Mouse (Mus musculus): ENCODE results near the gene Gm26661. TPM values are rescaled to one million over a fixed set of nuclear protein-coding genes. Genes with fewer than 3 reads are reported as not detected.

Gene Gm26661
- polyA plus RNA-seq, 1 experiment from 2014 or later = 1.2 TPM

GRCm38 (mm10) chr14:7795961-7796360 lies 4.6 kb downstream of the Gm26661 start:
- Histone ChIP-seq H3K9me3 (replicated peaks; ENCODE audit: control insufficient read depth, low read length, poor library complexity, severe bottlenecking) (no peaks in the 10 kb centered on the region), H3K27ac (ENCODE audit: low read length) (no peak overlapping the region), H3K9ac (ENCODE audit: low read depth, low read length) (no peak overlapping the region), H3K4me1 (ENCODE audit: control insufficient read depth, insufficient read depth, low read length) (peaks cover 6% of the 10 kb centered on the region; the same call in 1 of the 2 replicates), H3K4me3 (ENCODE audit: low read depth, low read length) (no peak overlapping the region), H3K4me2 (ENCODE audit: low read length) (no peak overlapping the region), H3K27me3 (ENCODE audit: control insufficient read depth, insufficient read depth, low read depth, low read length) (no peaks in the 10 kb centered on the region), H3K36me3 (ENCODE audit: control insufficient read depth, insufficient read depth, low read length) (no peaks in the 10 kb centered on the region)
- ATAC-seq = no peak
- WGBS = 96% methylated on average over 4 of the region's 4 CpGs

- no peak overlapping the region for H3K9ac ChIP-seq (ENCODE audit: low read depth, low read length)
- no peaks in the 10 kb centered on the region for H3K36me3 ChIP-seq (ENCODE audit: control insufficient read depth, insufficient read depth, low read length)
- H3K4me2 ChIP-seq (ENCODE audit: low read length) = no peak overlapping the region
- H3K4me3 ChIP-seq (ENCODE audit: low read depth, low read length) = no peak overlapping the region
- H3K4me1 ChIP-seq (ENCODE audit: control insufficient read depth, insufficient read depth, low read length) = no peaks in the 10 kb centered on the region
- H3K9me3 ChIP-seq (replicated peaks; ENCODE audit: control insufficient read depth, low read length, poor library complexity, severe bottlenecking) = no peaks in the 10 kb centered on the region
- H3K27ac ChIP-seq (ENCODE audit: low read length) = no peak overlapping the region
- ATAC-seq = no peak
- H3K27me3 ChIP-seq (ENCODE audit: control insufficient read depth, insufficient read depth, low read depth, low read length) = no peaks in the 10 kb centered on the region
Observed at GRCm38 (mm10) chr14:7800611-7801010, 9.2 kb downstream of the Gm26661 start.

GRCm38 (mm10) chr14:7801831-7802230 lies 10.4 kb downstream of the Gm26661 start:
- 8% methylated on average over 4 of the region's 4 CpGs for WGBS
- no peak for ATAC-seq
- H3K4me2 ChIP-seq (ENCODE audit: low read length) = no peak overlapping the region
- no peaks in the 10 kb centered on the region for H3K27me3 ChIP-seq (ENCODE audit: control insufficient read depth, insufficient read depth, low read depth, low read length)
- no peak overlapping the region for H3K9ac ChIP-seq (ENCODE audit: low read depth, low read length)
- no peaks in the 10 kb centered on the region for H3K9me3 ChIP-seq (replicated peaks; ENCODE audit: control insufficient read depth, low read length, poor library complexity, severe bottlenecking)
- H3K36me3 ChIP-seq (ENCODE audit: control insufficient read depth, insufficient read depth, low read length) = no peaks in the 10 kb centered on the region
- H3K27ac ChIP-seq (ENCODE audit: low read length) = no peak overlapping the region
- H3K4me1 ChIP-seq (ENCODE audit: control insufficient read depth, insufficient read depth, low read length) = no peaks in the 10 kb centered on the region
- H3K4me3 ChIP-seq (ENCODE audit: low read depth, low read length) = no peak overlapping the region

- WGBS = 76% methylated on average over 4 of the region's 4 CpGs
- Histone ChIP-seq H3K4me3 (ENCODE audit: low read depth, low read length) (no peak overlapping the region), H3K36me3 (ENCODE audit: control insufficient read depth, insufficient read depth, low read length) (no peaks in the 10 kb centered on the region), H3K9me3 (replicated peaks; ENCODE audit: control insufficient read depth, low read length, poor library complexity, severe bottlenecking) (no peaks in the 10 kb centered on the region), H3K27me3 (ENCODE audit: control insufficient read depth, insufficient read depth, low read depth, low read length) (no peaks in the 10 kb centered on the region), H3K27ac (ENCODE audit: low read length) (no peak overlapping the region), H3K4me1 (ENCODE audit: control insufficient read depth, insufficient read depth, low read length) (no peaks in the 10 kb centered on the region), H3K9ac (ENCODE audit: low read depth, low read length) (no peak overlapping the region), H3K4me2 (ENCODE audit: low read length) (no peak overlapping the region)
- no peak for ATAC-seq
Observed at GRCm38 (mm10) chr14:7803874-7804557, 12.6 kb downstream of the Gm26661 start.

- ATAC-seq = no peak
- Histone ChIP-seq H3K9me3 (replicated peaks; ENCODE audit: control insufficient read depth, low read length, poor library complexity, severe bottlenecking) (no peaks in the 10 kb centered on the region), H3K4me2 (ENCODE audit: low read length) (no peak overlapping the region), H3K27ac (ENCODE audit: low read length) (no peak overlapping the region), H3K4me3 (ENCODE audit: low read depth, low read length) (no peak overlapping the region), H3K9ac (ENCODE audit: low read depth, low read length) (no peak overlapping the region), H3K36me3 (ENCODE audit: control insufficient read depth, insufficient read depth, low read length) (no peaks in the 10 kb centered on the region), H3K27me3 (ENCODE audit: control insufficient read depth, insufficient read depth, low read depth, low read length) (no peaks in the 10 kb centered on the region), H3K4me1 (ENCODE audit: control insufficient read depth, insufficient read depth, low read length) (no peaks in the 10 kb centered on the region)
- WGBS = 97% methylated on average over 2 of the region's 2 CpGs
Observed at GRCm38 (mm10) chr14:7804558-7804905, 13.1 kb downstream of the Gm26661 start.

- 82% methylated on average over 4 of the region's 4 CpGs for WGBS
- H3K4me2 ChIP-seq (ENCODE audit: low read length) = no peak overlapping the region
- H3K9me3 ChIP-seq (replicated peaks; ENCODE audit: control insufficient read depth, low read length, poor library complexity, severe bottlenecking) = 0 out of 2 replicates have a peak, but pooled peaks cover 3% of the 10 kb centered on the region
- no peak overlapping the region for H3K9ac ChIP-seq (ENCODE audit: low read depth, low read length)
- no peaks in the 10 kb centered on the region for H3K27me3 ChIP-seq (ENCODE audit: control insufficient read depth, insufficient read depth, low read depth, low read length)
- ATAC-seq = no peak
- no peak overlapping the region for H3K4me3 ChIP-seq (ENCODE audit: low read depth, low read length)
- H3K36me3 ChIP-seq (ENCODE audit: control insufficient read depth, insufficient read depth, low read length) = no peaks in the 10 kb centered on the region
- H3K4me1 ChIP-seq (ENCODE audit: control insufficient read depth, insufficient read depth, low read length) = no peaks in the 10 kb centered on the region
- H3K27ac ChIP-seq (ENCODE audit: low read length) = no peak overlapping the region
Observed at GRCm38 (mm10) chr14:7807711-7808110, 16.3 kb downstream of the Gm26661 start.

GRCm38 (mm10) chr14:7808501-7808981 lies 17.2 kb downstream of the Gm26661 start:
- 73% methylated on average over 11 of the region's 11 CpGs for WGBS
- no peaks in the 10 kb centered on the region for H3K36me3 ChIP-seq (ENCODE audit: control insufficient read depth, insufficient read depth, low read length)
- H3K4me3 ChIP-seq (ENCODE audit: low read depth, low read length) = no peak overlapping the region
- no peak overlapping the region for H3K27ac ChIP-seq (ENCODE audit: low read length)
- no peaks in the 10 kb centered on the region for H3K27me3 ChIP-seq (ENCODE audit: control insufficient read depth, insufficient read depth, low read depth, low read length)
- H3K9me3 ChIP-seq (replicated peaks; ENCODE audit: control insufficient read depth, low read length, poor library complexity, severe bottlenecking) = 0 out of 2 replicates have a peak, but pooled peaks cover 3% of the 10 kb centered on the region
- no peaks in the 10 kb centered on the region for H3K4me1 ChIP-seq (ENCODE audit: control insufficient read depth, insufficient read depth, low read length)
- no peak overlapping the region for H3K4me2 ChIP-seq (ENCODE audit: low read length)
- no peak for ATAC-seq
- H3K9ac ChIP-seq (ENCODE audit: low read depth, low read length) = no peak overlapping the region

GRCm38 (mm10) chr14:7809043-7809955 lies 17.9 kb downstream of the Gm26661 start:
- Histone ChIP-seq H3K36me3 (ENCODE audit: control insufficient read depth, insufficient read depth, low read length) (no peaks in the 10 kb centered on the region), H3K9ac (ENCODE audit: low read depth, low read length) (no peak overlapping the region), H3K27me3 (ENCODE audit: control insufficient read depth, insufficient read depth, low read depth, low read length) (no peaks in the 10 kb centered on the region), H3K4me2 (ENCODE audit: low read length) (no peak overlapping the region), H3K9me3 (replicated peaks; ENCODE audit: control insufficient read depth, low read length, poor library complexity, severe bottlenecking) (0 out of 2 replicates have a peak, but pooled peaks cover 3% of the 10 kb centered on the region), H3K27ac (ENCODE audit: low read length) (no peak overlapping the region), H3K4me1 (ENCODE audit: control insufficient read depth, insufficient read depth, low read length) (no peaks in the 10 kb centered on the region), H3K4me3 (ENCODE audit: low read depth, low read length) (no peak overlapping the region)
- 85% methylated on average over 12 of the region's 12 CpGs for WGBS
- no peak for ATAC-seq

Data from midbrain, embryonic 16.5 days (tissue).